Mouse (Mus musculus) bone marrow, adult 2 months (tissue): Measurements from ENCODE around the gene Pla2g1b.

ENCODE experiments used
- CTCF ChIP-seq: fragments of 200-500 bp; IDR thresholded peaks from 2 replicates; pipeline ENCODE4 v1.5.1; 2011; ENCODE audit warnings: low read length, control low read depth; ENCODE audit not compliant: control insufficient read depth, insufficient read depth
- POLR2A ChIP-seq: fragments of 200-500 bp; IDR thresholded peaks from 2 replicates; pipeline ENCODE4 v1.6.1; 2011; ENCODE audit warnings: low read depth, mild to moderate bottlenecking, control low read depth, low read length, borderline replicate concordance; ENCODE audit not compliant: control insufficient read depth

DNA sequence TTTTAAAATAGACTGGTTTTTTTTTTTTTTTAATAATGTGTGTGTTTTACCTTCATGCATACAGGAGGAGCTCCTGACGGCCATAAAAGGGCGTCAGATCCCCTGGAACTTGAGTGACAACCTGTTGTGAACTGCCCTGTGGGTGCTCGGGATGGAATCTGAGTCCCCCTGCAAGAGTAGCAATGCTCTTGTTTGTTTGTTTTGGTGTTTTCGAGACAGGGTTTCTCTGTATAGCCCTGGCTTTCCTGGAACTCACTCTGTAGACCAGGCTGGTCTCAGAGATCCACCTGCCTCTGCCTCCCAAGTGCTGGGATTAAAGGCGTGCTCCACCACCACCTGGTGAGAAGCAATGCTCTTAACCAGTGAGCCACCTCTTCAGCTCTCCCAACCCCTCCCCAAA is 18.9 kb downstream of the Pla2g1b start:
- TF ChIP-seq CTCF (no peak), POLR2A (no peak)
